Mouse (Mus musculus) thymus, adult 18-20 months (tissue): Measurements from ENCODE around the gene Nsun6.

Source experiments
- DNase-seq, 2 experiments: peaks; one replicate each; pipeline ENCODE4 v3.0.0; 2022; ENCODE audit warnings: mixed read lengths in 2 of 2

Gene Nsun6

GRCm38 (mm10) chr2:15054945-15055637 is at the start of gene Nsun6:
Gene Nsun6 (minus strand): TSS chr2:15055069.
- DNase-seq: peak; percentile 92 to 93

- DNase-seq: no peak
Observed at GRCm38 (mm10) chr2:15104386-15104785, 49.5 kb upstream of the Nsun6 start.

GRCm38 (mm10) chr2:15096514-15097090 is 41.7 kb upstream of the Nsun6 start:
- no peak for DNase-seq

GRCm38 (mm10) chr2:15087308-15087707 is 32.4 kb upstream of the Nsun6 start:
- no peak for DNase-seq

- no peak for DNase-seq
Observed at GRCm38 (mm10) chr2:15083702-15084101, 28.8 kb upstream of the Nsun6 start.

GRCm38 (mm10) chr2:15067091-15067490 is 12.2 kb upstream of the Nsun6 start:
- DNase-seq: no peak

- DNase-seq: no peak
Observed at GRCm38 (mm10) chr2:15065447-15065846, 10.6 kb upstream of the Nsun6 start.

- no peak for DNase-seq
Observed at GRCm38 (mm10) chr2:15064380-15065269, 9.8 kb upstream of the Nsun6 start.

- DNase-seq: no peak
Observed at GRCm38 (mm10) chr2:15063815-15064214, 8.9 kb upstream of the Nsun6 start.

GRCm38 (mm10) chr2:15060856-15061255 is 6.0 kb upstream of the Nsun6 start:
- DNase-seq: no peak

- no peak for DNase-seq
Observed at GRCm38 (mm10) chr2:15058227-15058626, 3.4 kb upstream of the Nsun6 start.

- no peak for DNase-seq
Observed at GRCm38 (mm10) chr2:15055741-15056151, 877 bp upstream of the Nsun6 start.

- DNase-seq: no peak
Observed at GRCm38 (mm10) chr2:15054496-15054895, 373 bp downstream of the Nsun6 start.

- DNase-seq: peak; percentile 85 to 88
Observed at GRCm38 (mm10) chr2:15049117-15049873, 5.6 kb downstream of the Nsun6 start, which contains the start of gene Arl5b. Gene Arl5b (plus strand): TSS chr2:15049395.

GRCm38 (mm10) chr2:15040326-15040725 is 14.5 kb downstream of the Nsun6 start:
- peak; percentile 11 to 30 for DNase-seq

- no peak for DNase-seq
Observed at GRCm38 (mm10) chr2:15038705-15039104, 16.2 kb downstream of the Nsun6 start.

GRCm38 (mm10) chr2:15027816-15028215 is 27.1 kb downstream of the Nsun6 start:
- DNase-seq: no peak

GRCm38 (mm10) chr2:15026817-15027216 is 28.1 kb downstream of the Nsun6 start:
- no peak for DNase-seq

- no peak for DNase-seq
Observed at GRCm38 (mm10) chr2:15008072-15008471, 46.8 kb downstream of the Nsun6 start.

GRCm38 (mm10) chr2:15007531-15007930 is 47.3 kb downstream of the Nsun6 start:
- DNase-seq: no peak

GRCm38 (mm10) chr2:14997836-14998235 is 57.0 kb downstream of the Nsun6 start:
- DNase-seq: no peak

GRCm38 (mm10) chr2:14996036-14996435 is 58.8 kb downstream of the Nsun6 start:
- no peak for DNase-seq

- peak in 1 of 2 experiments; percentile 66 for DNase-seq
Observed at GRCm38 (mm10) chr2:14992531-14992930, 62.3 kb downstream of the Nsun6 start.
